Comparison of ENCODE assay signal across 8 mouse cellular contexts in the genomic region with DNA sequence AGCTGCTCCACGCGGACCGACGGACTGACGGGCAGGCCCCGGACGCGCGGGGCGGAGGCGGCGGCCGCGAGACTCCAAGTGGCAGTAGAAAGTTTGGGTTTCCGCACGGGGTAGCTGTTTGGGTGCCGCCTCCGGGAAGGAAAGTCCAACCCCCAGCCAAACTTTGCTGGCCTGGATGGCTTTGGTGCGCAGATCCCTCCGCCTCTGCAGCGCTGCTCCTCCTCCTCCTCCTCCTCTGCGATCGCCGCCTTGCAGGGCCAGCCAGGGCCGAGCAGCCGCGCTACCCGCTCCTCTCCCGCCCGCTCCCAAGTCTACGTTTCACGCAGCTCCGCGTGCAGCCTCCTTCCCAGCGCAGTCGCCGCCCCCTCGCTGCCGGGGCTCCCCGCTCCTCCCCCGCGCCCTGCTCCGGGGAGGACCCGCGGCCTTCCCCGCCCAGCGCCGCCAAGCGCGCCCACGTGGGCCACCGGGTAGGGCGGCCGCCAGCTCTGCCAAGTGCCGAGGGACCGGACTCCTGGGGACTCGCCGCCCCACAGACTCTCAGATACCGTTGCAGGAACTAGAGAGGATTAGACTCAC. TPM values are rescaled to one million over a fixed set of nuclear protein-coding genes. Genes with fewer than 3 reads are reported as not detected.
DNase-seq lines count a peak whose midpoint lies in the region; ATAC-seq and TF ChIP-seq lines count a peak whose summit lies in the region.

Gene Smad3 (minus strand): TSS at position 130 of the 576 bp plus-strand sequence.

- peaks cover 4% of the 10 kb centered on the region; the same call in 1 of the 2 replicates for H3K36me3 ChIP-seq in embryonic facial prominence, embryonic 10.5 days (replicated peaks)
- H3K36me3 ChIP-seq in intestine, postnatal 0 days (ENCODE audit: control insufficient read depth, insufficient read depth) = no peaks in the 10 kb centered on the region
- peaks cover 15% of the 10 kb centered on the region; the same call in 1 of the 2 replicates for H3K36me3 ChIP-seq in limb, embryonic 10.5 days
- H3K36me3 ChIP-seq in midbrain, embryonic 12.5 days = no peaks in the 10 kb centered on the region

- TF ChIP-seq CTCF in intestine, postnatal 0 days (IDR thresholded peaks at IDR 0.05; ENCODE audit: low read depth) = peak; percentile 36

- H3K9ac ChIP-seq in intestine, postnatal 0 days (ENCODE audit: low read depth, low read length) = peak within 1 kb of the TSS; percentile 80
- H3K9ac ChIP-seq in midbrain, embryonic 12.5 days (replicated peaks) = peak within 1 kb of the TSS; percentile 84

- peak within 1 kb of the TSS; percentile 86 for H3K4me3 ChIP-seq in embryonic facial prominence, embryonic 10.5 days
- peak within 1 kb of the TSS; percentile 82 for H3K4me3 ChIP-seq in intestine, postnatal 0 days (ENCODE audit: low read depth, low read length)
- H3K4me3 ChIP-seq in limb, embryonic 10.5 days = peak within 1 kb of the TSS; percentile 69
- H3K4me3 ChIP-seq in midbrain, embryonic 12.5 days = peak within 1 kb of the TSS; percentile 79

- peak; percentile 86 for DNase-seq in layer of hippocampus, adult 11-12 months (ENCODE audit: low spot score)
- DNase-seq in layer of hippocampus, adult 9-10 months (ENCODE audit: low spot score) = no peak
- peak; percentile 95 for DNase-seq in embryonic facial prominence, embryonic 10.5 days (ENCODE audit: low spot score)
- no peak for DNase-seq in gonadal fat pad, adult 2 months (ENCODE audit: low read depth)
- peak; percentile 92 for DNase-seq in limb, embryonic 10.5 days (ENCODE audit: low spot score)
- peak; percentile 95 for DNase-seq in skeletal muscle tissue, adult 2 months (ENCODE audit: low read depth, low spot score)

- H3K27me3 ChIP-seq in embryonic facial prominence, embryonic 10.5 days (replicated peaks; ENCODE audit: low read depth, poor library complexity, severe bottlenecking) = no peaks in the 10 kb centered on the region
- no peaks in the 10 kb centered on the region for H3K27me3 ChIP-seq in intestine, postnatal 0 days (replicated peaks; ENCODE audit: control insufficient read depth, insufficient read depth, low read length)
- no peaks in the 10 kb centered on the region for H3K27me3 ChIP-seq in limb, embryonic 10.5 days (ENCODE audit: low read depth, poor library complexity, severe bottlenecking)
- H3K27me3 ChIP-seq in midbrain, embryonic 12.5 days = peaks cover 11% of the 10 kb centered on the region

- peaks cover 70% of the 10 kb centered on the region for H3K4me1 ChIP-seq in embryonic facial prominence, embryonic 10.5 days
- peaks cover 9% of the 10 kb centered on the region for H3K4me1 ChIP-seq in intestine, postnatal 0 days (replicated peaks; ENCODE audit: control insufficient read depth, insufficient read depth, low read length)
- peaks cover 55% of the 10 kb centered on the region for H3K4me1 ChIP-seq in limb, embryonic 10.5 days
- peaks cover 54% of the 10 kb centered on the region for H3K4me1 ChIP-seq in midbrain, embryonic 12.5 days

- peak; percentile 79 for ATAC-seq in intestine, postnatal 0 days
- ATAC-seq in midbrain, embryonic 12.5 days (ENCODE audit: low FRiP score, low read depth) = peak; percentile 85

- H3K27ac ChIP-seq in embryonic facial prominence, embryonic 10.5 days (replicated peaks) = peak within 1 kb of the TSS; percentile 97
- peak within 1 kb of the TSS; percentile 89 for H3K27ac ChIP-seq in intestine, postnatal 0 days (ENCODE audit: low read depth, low read length)
- peak within 1 kb of the TSS; percentile 96 for H3K27ac ChIP-seq in limb, embryonic 10.5 days
- H3K27ac ChIP-seq in midbrain, embryonic 12.5 days (replicated peaks) = peak within 1 kb of the TSS; percentile 95

- peak within 1 kb of the TSS; percentile 81 for H3K4me2 ChIP-seq in intestine, postnatal 0 days (replicated peaks; ENCODE audit: low read depth)
- H3K4me2 ChIP-seq in midbrain, embryonic 12.5 days (replicated peaks) = peak within 1 kb of the TSS; percentile 95

- H3K9me3 ChIP-seq in embryonic facial prominence, embryonic 10.5 days = peaks cover 4% of the 10 kb centered on the region; the same call in 1 of the 2 replicates
- H3K9me3 ChIP-seq in intestine, postnatal 0 days (ENCODE audit: control insufficient read depth) = no peaks in the 10 kb centered on the region
- H3K9me3 ChIP-seq in limb, embryonic 10.5 days (replicated peaks) = no peaks in the 10 kb centered on the region
- 0 out of 2 replicates have a peak, but pooled peaks cover 4% of the 10 kb centered on the region for H3K9me3 ChIP-seq in midbrain, embryonic 12.5 days

- WGBS in embryonic facial prominence, embryonic 10.5 days = under 1% methylated on average over 59 of the region's 59 CpGs
- WGBS in intestine, postnatal 0 days = under 1% methylated on average over 54 of the region's 59 CpGs
- under 1% methylated on average over 59 of the region's 59 CpGs for WGBS in limb, embryonic 10.5 days
- WGBS in midbrain, embryonic 12.5 days = under 1% methylated on average over 52 of the region's 59 CpGs

RNA-seq across cellular contexts. Expression of gene Smad3, which starts in this region (rescaled TPM):
- 23.4 and 25.5 TPM in 2 replicates for polyA plus RNA-seq in embryonic facial prominence, embryonic 10.5 days (2016; fragmentation: Nextera tagmentation; extraction: Ambion mirVana)
- polyA plus RNA-seq in gonadal fat pad, adult 2 months (2012; rRNA removed) = 35.1 and 35.8 TPM in 2 replicates
- polyA plus RNA-seq in intestine, postnatal 0 days (2015; fragmentation: Nextera tagmentation; extraction: Ambion mirVana) = 5.0 and 5.7 TPM in 2 replicates
- polyA plus RNA-seq in limb, embryonic 10.5 days (2016; fragmentation: Nextera tagmentation; extraction: Ambion mirVana) = 27.1 and 27.7 TPM in 2 replicates
- 28.4 and 31.2 TPM in 2 replicates for polyA plus RNA-seq in midbrain, embryonic 12.5 days (2016; fragmentation: Nextera tagmentation; extraction: Ambion mirVana)

Comparison
In these comparisons a context has a peak if more than half of its experiments do, and no peak if none do; other contexts are left out.
1. DNase-seq: peak in layer of hippocampus, adult 11-12 months (single experiment), embryonic facial prominence, embryonic 10.5 days (single experiment), limb, embryonic 10.5 days (single experiment) and skeletal muscle tissue, adult 2 months (single experiment); none in layer of hippocampus, adult 9-10 months (single experiment) and gonadal fat pad, adult 2 months (single experiment).
2. Peak in every context shown above with its lines, with median percentiles within 50 percentile points of each other: H3K27ac ChIP-seq and H3K4me3 ChIP-seq.